Mouse (Mus musculus): ENCODE data around the gene Gm49339. TPM values are rescaled to one million over a fixed set of nuclear protein-coding genes. Genes with fewer than 3 reads are reported as not detected.
"Not testable (repeated sequence)": the region's sequence is repeated elsewhere in the genome, so short reads cannot be mapped to it uniquely, and the experiment has no call there.

Gene Gm49339
- total RNA-seq (2021), result 1 to 10 TPM; 1.2 to 1.3 TPM
- long read RNA-seq, experiment 1, result 0 reads
- long read RNA-seq, experiment 2, result 0 reads

- DNase-seq, result not testable (repeated sequence)
Observed at GRCm38 (mm10) chr10:51480397-51480796, at the start of gene Gm49339, which contains the start of gene Lilr4b. Gene Gm49339, plus strand, starts transcription at chr10:51480612. Gene Lilr4b, plus strand, starts transcription at chr10:51480632.

GRCm38 (mm10) chr10:51432940-51433339 lies 47.5 kb upstream of the Gm49339 start:
- no peak for DNase-seq

GRCm38 (mm10) chr10:51435684-51436083 lies 44.7 kb upstream of the Gm49339 start:
- no peak for DNase-seq

GRCm38 (mm10) chr10:51451610-51452009 lies 28.8 kb upstream of the Gm49339 start:
- no peak for DNase-seq

- peak in 1 of 2 experiments; percentile 47 for DNase-seq
Observed at GRCm38 (mm10) chr10:51453616-51454298, 26.7 kb upstream of the Gm49339 start.

- DNase-seq, result no peak
Observed at GRCm38 (mm10) chr10:51454365-51454764, 26.0 kb upstream of the Gm49339 start.

GRCm38 (mm10) chr10:51455762-51456161 lies 24.6 kb upstream of the Gm49339 start:
- peak in 1 of 2 experiments; percentile 30 for DNase-seq

GRCm38 (mm10) chr10:51456369-51456768 lies 24.0 kb upstream of the Gm49339 start:
- no peak for DNase-seq

- DNase-seq, result not testable (repeated sequence)
Observed at GRCm38 (mm10) chr10:51463800-51464199, 16.6 kb upstream of the Gm49339 start.

- DNase-seq, result peak in 1 of 2 experiments; percentile 4
Observed at GRCm38 (mm10) chr10:51490691-51491090, 10.3 kb downstream of the Gm49339 start, which contains the start of gene Lilrb4a. Gene Lilrb4a, plus strand, starts transcription at chr10:51490956.

- no peak for DNase-seq
Observed at GRCm38 (mm10) chr10:51520021-51520420, 39.6 kb downstream of the Gm49339 start.

GRCm38 (mm10) chr10:51521453-51521852 lies 41.0 kb downstream of the Gm49339 start:
- no peak for DNase-seq

GRCm38 (mm10) chr10:51526090-51526489 lies 45.7 kb downstream of the Gm49339 start:
- no peak for DNase-seq

GRCm38 (mm10) chr10:51526633-51527032 lies 46.2 kb downstream of the Gm49339 start:
- no peak for DNase-seq

- peak; percentile 10 to 15 for DNase-seq
Observed at GRCm38 (mm10) chr10:51528840-51529434, 48.5 kb downstream of the Gm49339 start.

GRCm38 (mm10) chr10:51529497-51529896 lies 49.1 kb downstream of the Gm49339 start:
- DNase-seq, result no peak

GRCm38 (mm10) chr10:51530813-51531212 lies 50.4 kb downstream of the Gm49339 start:
- no peak for DNase-seq

Other genes with a start within 250 kb of the Gm49339 start
- gene Lilr4b, start within 50 bp of the Gm49339 start, total RNA-seq (2021), result 1 to 10 TPM; 1.3 to 1.5 TPM
- 1 to 10 TPM in 1 of 2 experiments, under 1 TPM in 1; 0.77 to 1.5 TPM for gene Lilrb4a, start 10.3 kb downstream of the Gm49339 start, total RNA-seq (2021)
- gene Fam162b, start 109.9 kb downstream of the Gm49339 start, total RNA-seq (2021), result not detected
- not detected for gene Gprc6a, start 150.8 kb downstream of the Gm49339 start, total RNA-seq (2021)
- not detected for gene Rfx6, start 197.1 kb downstream of the Gm49339 start, total RNA-seq (2021)